Mouse (Mus musculus) myocyte (in vitro differentiated cells): ENCODE results near the gene Ctdsp2.

Source experiments
- CEBPB ChIP-seq: IDR thresholded peaks from 2 replicates; pipeline ENCODE4 v1.6.1; 2011; ENCODE audit warnings: mild to moderate bottlenecking, moderate library complexity; ENCODE audit not compliant: poor library complexity, insufficient read depth, severe bottlenecking
- E2F4 ChIP-seq: IDR thresholded peaks from one replicate; pipeline ENCODE4 v1.6.1; 2011; ENCODE audit warnings: mild to moderate bottlenecking, control low read depth, moderate library complexity; ENCODE audit not compliant: insufficient read depth
- MAX ChIP-seq: IDR thresholded peaks from one replicate; pipeline ENCODE4 v1.6.1; 2011; ENCODE audit warnings: low read depth, mild to moderate bottlenecking, control low read depth
- MYOD1 ChIP-seq, 3 experiments: IDR thresholded peaks; one replicate each; pipeline ENCODE4 v1.6.1; 2011; ENCODE audit warnings: control low read depth in 2 of 3, low read depth in 2 of 3, mild to moderate bottlenecking in 2 of 3, moderate library complexity in 1 of 3; ENCODE audit not compliant: insufficient read length in 2 of 3, control insufficient read depth in 1 of 3
- MYOG ChIP-seq, 3 experiments: IDR thresholded peaks; one replicate each; pipeline ENCODE4 v1.6.1; 2011; ENCODE audit warnings: control low read depth in 2 of 3, low read depth in 2 of 3, mild to moderate bottlenecking in 2 of 3; ENCODE audit not compliant: insufficient read length in 2 of 3, control insufficient read depth in 1 of 3, insufficient read depth in 1 of 3
- POLR2A ChIP-seq: IDR thresholded peaks from one replicate; pipeline ENCODE4 v1.6.1; 2011; ENCODE audit warnings: low read depth, mild to moderate bottlenecking, control low read depth, moderate library complexity; ENCODE audit not compliant: insufficient read length
- POLR2AphosphoS2 ChIP-seq: IDR thresholded peaks from one replicate; pipeline ENCODE4 v1.6.1; 2011; ENCODE audit warnings: low read depth, control low read depth; ENCODE audit not compliant: insufficient read length
- REST ChIP-seq: IDR thresholded peaks from one replicate; pipeline ENCODE4 v1.6.1; 2011; ENCODE audit warnings: mild to moderate bottlenecking, control low read depth, moderate library complexity; ENCODE audit not compliant: insufficient read depth, insufficient read length
- SRF ChIP-seq: IDR thresholded peaks from one replicate; pipeline ENCODE4 v1.6.1; 2011; ENCODE audit warnings: low read depth; ENCODE audit not compliant: control insufficient read depth, insufficient read length
- USF1 ChIP-seq: IDR thresholded peaks from one replicate; pipeline ENCODE4 v1.6.1; 2011; ENCODE audit warnings: low read depth, mild to moderate bottlenecking, control low read depth, moderate library complexity

GRCm38 (mm10) chr10:127047954-127048353, 69.4 kb downstream of the Ctdsp2 start, which contains the start of gene Cyp27b1:
- TF ChIP-seq POLR2AphosphoS2 (no peak), POLR2A (no peak), MAX (no peak), SRF (no peak), MYOD1 (IDR thresholded peaks at IDR 0.05; ENCODE audit: control insufficient read depth in 1 of 3, insufficient read length in 2 of 3, low read depth in 2 of 3) (no peak), MYOG (IDR thresholded peaks at IDR 0.05; ENCODE audit: control insufficient read depth in 1 of 3, insufficient read depth in 1 of 3, insufficient read length in 2 of 3, low read depth in 2 of 3) (no peak), USF1 (no peak), E2F4 (no peak), REST (no peak), CEBPB (no peak)
